Comparison of ENCODE assay signal across 9 mouse cellular contexts in genomic region chr19:45780350-45780915, GRCm38 (mm10). TPM values are rescaled to one million over a fixed set of nuclear protein-coding genes. Genes with fewer than 3 reads are reported as not detected.
A peak's percentile ranks its signal among the peaks of the same experiment; 100 is the strongest.
DNase-seq lines count a peak whose midpoint lies in the region; ATAC-seq and TF ChIP-seq lines count a peak whose summit lies in the region.
"Had no signal": no experiment of that assay in that cellular context is flagged by ENCODE, and none has a peak within 500 bp of the region (broad histone marks: within the 10 kb centered on the region; RNA-seq: fewer than 3 reads in every experiment).

No protein-coding gene starts in this region.

- H3K36me3 ChIP-seq in erythroblast, embryonic 14.5 days (ENCODE audit: control insufficient read depth) = peaks cover 63% of the 10 kb centered on the region
- H3K36me3 ChIP-seq in spleen, adult 2 months (ENCODE audit: control insufficient read depth, insufficient read depth, low read length) = peaks cover 27% of the 10 kb centered on the region
- H3K36me3 ChIP-seq in limb, embryonic 13.5 days = peaks cover 48% of the 10 kb centered on the region
- peaks cover 34% of the 10 kb centered on the region; the same call in 1 of the 2 replicates for H3K36me3 ChIP-seq in stomach, embryonic 14.5 days (ENCODE audit: control insufficient read depth, insufficient read depth, low read length)

- peaks cover 46% of the 10 kb centered on the region for H3K4me1 ChIP-seq in erythroblast, embryonic 14.5 days (ENCODE audit: control insufficient read depth)
- H3K4me1 ChIP-seq in spleen, adult 2 months (ENCODE audit: control insufficient read depth, insufficient read depth, insufficient read length) = peaks cover 18% of the 10 kb centered on the region
- H3K4me1 ChIP-seq in limb, embryonic 13.5 days = peaks cover 29% of the 10 kb centered on the region
- peaks cover 12% of the 10 kb centered on the region for H3K4me1 ChIP-seq in stomach, embryonic 14.5 days (ENCODE audit: control insufficient read depth, insufficient read depth, low read length)

- 0 out of 2 replicates have a peak overlapping the region, but pooled peaks have one; percentile 2 for H3K9ac ChIP-seq in limb, embryonic 13.5 days
- H3K9ac ChIP-seq in stomach, embryonic 14.5 days (replicated peaks; ENCODE audit: low read depth, low read length) = no peak overlapping the region

- no peaks in the 10 kb centered on the region for H3K27me3 ChIP-seq in erythroblast, embryonic 14.5 days (ENCODE audit: control insufficient read depth)
- H3K27me3 ChIP-seq in spleen, adult 2 months (ENCODE audit: control insufficient read depth, insufficient read depth, low read length) = no peaks in the 10 kb centered on the region
- H3K27me3 ChIP-seq in limb, embryonic 13.5 days = no peaks in the 10 kb centered on the region
- H3K27me3 ChIP-seq in stomach, embryonic 14.5 days (ENCODE audit: control insufficient read depth, insufficient read depth, low read length) = no peaks in the 10 kb centered on the region

- no peak for ATAC-seq in erythroblast, adult 5-6 weeks (replicated peaks; ENCODE audit: low FRiP score, poor library complexity, severe bottlenecking)
- ATAC-seq in limb, embryonic 13.5 days (ENCODE audit: low FRiP score, low read depth) = no peak
- no peak for ATAC-seq in stomach, embryonic 14.5 days (ENCODE audit: insufficient number of reproducible peaks, insufficient read depth, low FRiP score, low read depth)

- DNase-seq in spleen, adult 2 months (ENCODE audit: low read depth in 1 of 2, low spot score in 2 of 2) = no peak
- DNase-seq in spleen, adult 18-20 months = no peak
- no peak for DNase-seq in ovary, adult 18-20 months (ENCODE audit: low spot score)
- no peak for DNase-seq in gastrocnemius, adult 8-10 months (ENCODE audit: low spot score in 2 of 2)
- DNase-seq: lung, postnatal 10 days had no signal

- no peak for TF ChIP-seq POLR2A in spleen, adult 2 months (IDR thresholded peaks at IDR 0.05; ENCODE audit: low read depth, low read length)

- peak overlapping the region; percentile 100 for H3K4me3 ChIP-seq in erythroblast, embryonic 14.5 days (replicated peaks)
- H3K4me3 ChIP-seq in spleen, adult 2 months (ENCODE audit: extremely low read depth, insufficient read depth, insufficient read length) = no peak overlapping the region
- H3K4me3 ChIP-seq in limb, embryonic 13.5 days = peak overlapping the region; percentile 100; the same call in 1 of the 2 replicates
- no peak overlapping the region for H3K4me3 ChIP-seq in stomach, embryonic 14.5 days (ENCODE audit: low read depth, low read length)

- 0 out of 2 replicates have a peak overlapping the region, but pooled peaks have one; percentile 1 for H3K27ac ChIP-seq in spleen, adult 2 months (ENCODE audit: insufficient read depth, low read length)
- no peak overlapping the region; the same call in 1 of the 2 replicates for H3K27ac ChIP-seq in limb, embryonic 13.5 days
- no peak overlapping the region for H3K27ac ChIP-seq in stomach, embryonic 14.5 days (ENCODE audit: low read length)

- no peak for TF ChIP-seq CTCF in spleen, adult 2 months (IDR thresholded peaks at IDR 0.05; ENCODE audit: extremely low read depth, insufficient read depth, insufficient read length, insufficient replicate concordance)

- H3K9me3 ChIP-seq in erythroblast, embryonic 14.5 days (ENCODE audit: control insufficient read depth, low read length) = no peaks in the 10 kb centered on the region
- no peaks in the 10 kb centered on the region for H3K9me3 ChIP-seq in limb, embryonic 13.5 days
- no peaks in the 10 kb centered on the region for H3K9me3 ChIP-seq in stomach, embryonic 14.5 days (ENCODE audit: control insufficient read depth, low read depth, low read length)

- peak overlapping the region; percentile 74 for H3K4me2 ChIP-seq in limb, embryonic 13.5 days (replicated peaks)
- peak overlapping the region; percentile 8; the same call in 1 of the 2 replicates for H3K4me2 ChIP-seq in stomach, embryonic 14.5 days (replicated peaks; ENCODE audit: low read depth, low read length)

- 43% methylated on average over 13 of the region's 13 CpGs for WGBS in spleen, adult 2 months
- WGBS in limb, embryonic 13.5 days = 90% methylated on average over 13 of the region's 13 CpGs
- 88% methylated on average over 13 of the region's 13 CpGs for WGBS in stomach, embryonic 14.5 days

RNA-seq across cellular contexts. Expression of gene Mgea5, which starts 3.2 kb away (rescaled TPM):
- 1.9 and 2.3 TPM in 2 replicates for polyA plus RNA-seq in erythroblast, embryonic 14.5 days (2012)
- 124 and 142 TPM in 2 replicates for total RNA-seq in erythroblast, adult 5-6 weeks (2015; ENCODE audit: low replicate concordance)
- 257 and 309 TPM in 2 replicates for total RNA-seq in erythroblast, adult 5-6 weeks (2017; ENCODE audit: low replicate concordance)
- polyA plus RNA-seq in spleen, adult 2 months (2012; rRNA removed) = 18.9 and 21.1 TPM in 2 replicates
- 66.0 and 68.2 TPM in 2 replicates for polyA plus RNA-seq in limb, embryonic 13.5 days (2015; fragmentation: Nextera tagmentation; extraction: Ambion mirVana)
- 74.4 and 74.8 TPM in 2 replicates for polyA plus RNA-seq in stomach, embryonic 14.5 days (2014; fragmentation: Nextera tagmentation; extraction: Ambion mirVana)
- 10 to 100 TPM; 32.7 to 43.3 (median 39.8) TPM for total RNA-seq in gastrocnemius, adult 8-10 months (2022)

RNA-seq across cellular contexts. Expression of gene Npm3, which starts 31.0 kb away (rescaled TPM):
- 1.3 TPM in 2 replicates for polyA plus RNA-seq in erythroblast, embryonic 14.5 days (2012)
- 11.1 and 12.3 TPM in 2 replicates for total RNA-seq in erythroblast, adult 5-6 weeks (2015; ENCODE audit: low replicate concordance)
- 9.4 and 22.3 TPM in 2 replicates for total RNA-seq in erythroblast, adult 5-6 weeks (2017; ENCODE audit: low replicate concordance)
- 68.2 and 85.3 TPM in 2 replicates for polyA plus RNA-seq in spleen, adult 2 months (2012; rRNA removed)
- polyA plus RNA-seq in limb, embryonic 13.5 days (2015; fragmentation: Nextera tagmentation; extraction: Ambion mirVana) = 15.4 and 16.8 TPM in 2 replicates
- polyA plus RNA-seq in stomach, embryonic 14.5 days (2014; fragmentation: Nextera tagmentation; extraction: Ambion mirVana) = 14.8 and 16.0 TPM in 2 replicates
- 10 to 100 TPM; 10.8 to 14.0 (median 12.7) TPM for total RNA-seq in gastrocnemius, adult 8-10 months (2022)

RNA-seq across cellular contexts. Expression of gene Kcnip2, which starts 35.4 kb away (rescaled TPM):
- polyA plus RNA-seq in erythroblast, embryonic 14.5 days (2012) = 0.33 and 0.46 TPM in 2 replicates
- total RNA-seq in erythroblast, adult 5-6 weeks (2015; ENCODE audit: low replicate concordance) = not detected in 2 replicates
- 0.98 TPM in 1 of 2 replicates, not detected in the other for total RNA-seq in erythroblast, adult 5-6 weeks (2017; ENCODE audit: low replicate concordance)
- 1.5 and 1.8 TPM in 2 replicates for polyA plus RNA-seq in spleen, adult 2 months (2012; rRNA removed)
- 0.55 and 0.70 TPM in 2 replicates for polyA plus RNA-seq in limb, embryonic 13.5 days (2015; fragmentation: Nextera tagmentation; extraction: Ambion mirVana)
- polyA plus RNA-seq in stomach, embryonic 14.5 days (2014; fragmentation: Nextera tagmentation; extraction: Ambion mirVana) = 1.8 TPM in 2 replicates
- total RNA-seq in gastrocnemius, adult 8-10 months (2022) = under 1 TPM; 0.39 to 0.78 (median 0.58) TPM

RNA-seq across cellular contexts. Expression of gene Fgf8, which starts 37.7 kb away (rescaled TPM):
- polyA plus RNA-seq in erythroblast, embryonic 14.5 days (2012) = not detected in 2 replicates
- total RNA-seq in erythroblast, adult 5-6 weeks (2015; ENCODE audit: low replicate concordance) = not detected in 2 replicates
- not detected in 2 replicates for total RNA-seq in erythroblast, adult 5-6 weeks (2017; ENCODE audit: low replicate concordance)
- 0.21 and 0.22 TPM in 2 replicates for polyA plus RNA-seq in spleen, adult 2 months (2012; rRNA removed)
- 2.7 and 3.5 TPM in 2 replicates for polyA plus RNA-seq in limb, embryonic 13.5 days (2015; fragmentation: Nextera tagmentation; extraction: Ambion mirVana)
- not detected in 2 replicates for polyA plus RNA-seq in stomach, embryonic 14.5 days (2014; fragmentation: Nextera tagmentation; extraction: Ambion mirVana)
- total RNA-seq in gastrocnemius, adult 8-10 months (2022) = not detected

Comparison
In these comparisons a context has a peak if more than half of its experiments do, and no peak if none do; other contexts are left out.
1. H3K4me3 ChIP-seq: peak in erythroblast, embryonic 14.5 days (single experiment) and limb, embryonic 13.5 days (single experiment); none in spleen, adult 2 months (single experiment) and stomach, embryonic 14.5 days (single experiment).